In the genomic region with DNA sequence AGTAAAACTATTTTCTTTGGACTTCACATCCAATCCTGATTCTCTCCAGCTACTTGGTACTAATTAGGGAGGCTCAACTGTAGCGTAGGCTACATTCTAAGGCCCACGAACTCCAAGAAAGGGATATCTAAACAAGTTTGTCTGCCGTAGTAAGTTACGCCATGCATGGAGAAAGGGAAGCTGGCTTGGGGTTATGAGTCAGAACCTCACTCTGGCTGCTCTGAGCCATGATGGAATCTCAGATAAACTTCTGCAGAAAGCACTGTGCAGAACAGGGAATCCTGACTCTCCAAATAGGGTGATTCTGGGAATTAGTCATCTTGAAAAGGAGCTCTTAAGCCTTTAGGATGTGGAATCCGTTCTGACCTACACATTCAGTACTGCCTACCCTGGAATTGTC, we compare ENCODE assay signal across 29 mouse cellular contexts.
DNase-seq lines count a peak whose midpoint lies in the region; ATAC-seq and TF ChIP-seq lines count a peak whose summit lies in the region.
"Had no signal": no experiment of that assay in that cellular context is flagged by ENCODE, and none has a peak within 500 bp of the region (broad histone marks: within the 10 kb centered on the region; RNA-seq: fewer than 3 reads in every experiment).

No protein-coding gene starts in this region.

- POLR2A ChIA-PET in Patski (lab: Charles Lee), result interaction anchor here (0.7 kb wide), 1 partner anchor 137 kb away, joined by 5 read pairs; no protein-coding TSS in a partner anchor

- no peak for ATAC-seq in embryonic facial prominence, embryonic 13.5 days (ENCODE audit: insufficient number of reproducible peaks, insufficient read depth, low FRiP score, low TSS enrichment, low read depth)
- ATAC-seq in Patski, result peak; percentile 87
- ATAC-seq: forebrain, embryonic 15.5 days; inflammation-experienced regulatory T-cells, adult 6 months; midbrain, embryonic 16.5 days had no signal

- no peak for TF ChIP-seq CTCF in Patski (IDR thresholded peaks at IDR 0.05)

- CTCF ChIA-PET in Patski (lab: Charles Lee), result interaction anchor here (0.6 to 1.8 kb wide), 6 partner anchors 13 to 133 kb away, joined by 3 to 4 read pairs (median 3); no protein-coding TSS in a partner anchor

- no peak overlapping the region for H3ac ChIP-seq in myocyte (ENCODE audit: control insufficient read depth, insufficient read length)

- TF ChIP-seq POLR2A in myocyte (IDR thresholded peaks at IDR 0.05; ENCODE audit: insufficient read length, low read depth), result no peak

- H3K9ac ChIP-seq in embryonic facial prominence, embryonic 13.5 days, result no peak overlapping the region
- H3K9ac ChIP-seq: forebrain, embryonic 15.5 days; heart, embryonic 12.5 days; hindbrain, embryonic 15.5 days; kidney, embryonic 15.5 days; limb, embryonic 13.5 days; lung, embryonic 15.5 days; neural tube, embryonic 12.5 days had no signal

- WGBS in embryonic facial prominence, embryonic 13.5 days, result 50% methylated on average over 5 of the region's 5 CpGs
- 77% methylated on average over 5 of the region's 5 CpGs for WGBS in embryonic facial prominence, embryonic 10.5 days

- no peak for DNase-seq in embryonic facial prominence, embryonic 10.5 days (ENCODE audit: low spot score)
- DNase-seq in 416B (ENCODE audit: low read depth), result peak; percentile 14
- DNase-seq in Patski (ENCODE audit: low read depth, low spot score), result peak; percentile 61
- DNase-seq in adrenal gland, postnatal 14 days, result no peak
- DNase-seq in spleen, postnatal 10 days (ENCODE audit: low spot score in 2 of 2), result no peak
- DNase-seq in adrenal gland, postnatal 4 days (ENCODE audit: low spot score in 2 of 2), result no peak
- DNase-seq: cerebellum, adult 11-12 months; cerebellum, postnatal 10 days; heart, adult 2 months; kidney, adult 18-20 months; kidney, postnatal 36 days; right cerebral cortex, adult 18-20 months; thymus, postnatal 14 days had no signal

- H3K4me3 ChIP-seq in embryonic facial prominence, embryonic 13.5 days, result no peak overlapping the region
- no peak overlapping the region for H3K4me3 ChIP-seq in embryonic facial prominence, embryonic 10.5 days
- H3K4me3 ChIP-seq in myocyte, result no peak overlapping the region
- H3K4me3 ChIP-seq: forebrain, embryonic 10.5 days; forebrain, embryonic 15.5 days; heart, adult 2 months; heart, embryonic 12.5 days; hindbrain, embryonic 15.5 days; kidney, embryonic 15.5 days; layer of hippocampus, adult 2 months; limb, embryonic 13.5 days; lung, embryonic 15.5 days; midbrain, embryonic 10.5 days; neural tube, embryonic 12.5 days had no signal

- H3K4me2 ChIP-seq in embryonic facial prominence, embryonic 13.5 days, result no peak overlapping the region
- H3K4me2 ChIP-seq in myocyte (ENCODE audit: low read depth), result peak overlapping the region; percentile 56
- H3K4me2 ChIP-seq: forebrain, embryonic 15.5 days; heart, embryonic 12.5 days; hindbrain, embryonic 15.5 days; kidney, embryonic 15.5 days; limb, embryonic 13.5 days; liver, embryonic 11.5 days; lung, embryonic 15.5 days; neural tube, embryonic 12.5 days had no signal

- H3K9me3 ChIP-seq in embryonic facial prominence, embryonic 13.5 days, result no peaks in the 10 kb centered on the region
- H3K9me3 ChIP-seq in embryonic facial prominence, embryonic 10.5 days, result no peaks in the 10 kb centered on the region
- H3K9me3 ChIP-seq: forebrain, embryonic 10.5 days; forebrain, embryonic 15.5 days; hindbrain, embryonic 15.5 days; kidney, embryonic 15.5 days; lung, embryonic 15.5 days; midbrain, embryonic 10.5 days; neural tube, embryonic 12.5 days had no signal

- no peaks in the 10 kb centered on the region for H3K79me2 ChIP-seq in myocyte (ENCODE audit: control insufficient read depth, insufficient read depth)

- 0 out of 2 replicates have a peak, but pooled peaks cover 3% of the 10 kb centered on the region for H3K36me3 ChIP-seq in embryonic facial prominence, embryonic 13.5 days
- peaks cover 6% of the 10 kb centered on the region; the same call in 1 of the 2 replicates for H3K36me3 ChIP-seq in embryonic facial prominence, embryonic 10.5 days (replicated peaks)
- no peaks in the 10 kb centered on the region for H3K36me3 ChIP-seq in myocyte (ENCODE audit: control insufficient read depth, insufficient read depth)
- H3K36me3 ChIP-seq: forebrain, embryonic 10.5 days; forebrain, embryonic 15.5 days; heart, embryonic 12.5 days; hindbrain, embryonic 15.5 days; midbrain, embryonic 10.5 days; neural tube, embryonic 12.5 days had no signal

- in situ Hi-C loops in Patski (cut with MboI; ENCODE audit: low pct_unique_long_range_greater_than_20kb), result no loop called here

- peaks cover 8% of the 10 kb centered on the region for H3K4me1 ChIP-seq in embryonic facial prominence, embryonic 13.5 days
- H3K4me1 ChIP-seq in embryonic facial prominence, embryonic 10.5 days, result peaks cover 13% of the 10 kb centered on the region
- H3K4me1 ChIP-seq: forebrain, embryonic 10.5 days; forebrain, embryonic 15.5 days; hindbrain, embryonic 15.5 days; lung, embryonic 15.5 days; midbrain, embryonic 10.5 days; neural tube, embryonic 12.5 days had no signal

- H3K27ac ChIP-seq in embryonic facial prominence, embryonic 13.5 days, result peak overlapping the region; percentile 11; the same call in 1 of the 2 replicates
- H3K27ac ChIP-seq in embryonic facial prominence, embryonic 10.5 days (replicated peaks), result no peak overlapping the region
- H3K27ac ChIP-seq: forebrain, embryonic 10.5 days; forebrain, embryonic 15.5 days; heart, adult 2 months; hindbrain, embryonic 15.5 days; kidney, embryonic 15.5 days; layer of hippocampus, adult 2 months; limb, embryonic 13.5 days; lung, embryonic 15.5 days; midbrain, embryonic 10.5 days; neural tube, embryonic 12.5 days had no signal

- no peaks in the 10 kb centered on the region for H3K27me3 ChIP-seq in embryonic facial prominence, embryonic 13.5 days
- no peaks in the 10 kb centered on the region for H3K27me3 ChIP-seq in embryonic facial prominence, embryonic 10.5 days (replicated peaks; ENCODE audit: low read depth, poor library complexity, severe bottlenecking)
- H3K27me3 ChIP-seq in Patski (no peaks in the 10 kb centered on the region), myocyte (ENCODE audit: control insufficient read depth, insufficient read depth, insufficient read length) (no peaks in the 10 kb centered on the region)
- H3K27me3 ChIP-seq: CH12.LX; forebrain, embryonic 15.5 days; heart, embryonic 12.5 days; hindbrain, embryonic 15.5 days; kidney, embryonic 15.5 days; limb, embryonic 13.5 days; lung, embryonic 15.5 days; neural tube, embryonic 12.5 days had no signal

TF ChIP-seq in myocyte, 11 proteins besides CTCF, POLR2A, EP300 and RAD21:
- TF ChIP-seq REST (IDR thresholded peaks at IDR 0.05; ENCODE audit: insufficient read depth, insufficient read length) (no peak), SRF (IDR thresholded peaks at IDR 0.05; ENCODE audit: control insufficient read depth, insufficient read length, low read depth) (no peak), TCF12 (IDR thresholded peaks at IDR 0.05; ENCODE audit: insufficient read depth, poor library complexity, severe bottlenecking) (no peak), POLR2AphosphoS2 (IDR thresholded peaks at IDR 0.05; ENCODE audit: insufficient read length, low read depth) (no peak), USF1 (IDR thresholded peaks at IDR 0.05; ENCODE audit: low read depth) (no peak), MYOG (IDR thresholded peaks at IDR 0.05; ENCODE audit: control insufficient read depth in 1 of 3, insufficient read depth in 1 of 3, insufficient read length in 2 of 3, low read depth in 2 of 3) (no peak), E2F4 (IDR thresholded peaks at IDR 0.05; ENCODE audit: insufficient read depth) (no peak), TCF3 (IDR thresholded peaks at IDR 0.05; ENCODE audit: insufficient read length, low read depth) (no peak), MAX (IDR thresholded peaks at IDR 0.05; ENCODE audit: low read depth) (no peak), MYOD1 (IDR thresholded peaks at IDR 0.05; ENCODE audit: control insufficient read depth in 1 of 3, insufficient read length in 2 of 3, low read depth in 2 of 3) (no peak), CEBPB (IDR thresholded peaks at IDR 0.05; ENCODE audit: insufficient read depth, poor library complexity, severe bottlenecking) (no peak)

Comparison
In these comparisons a context has a peak if more than half of its experiments do, and no peak if none do; other contexts are left out.
1. DNase-seq: peak in 416B (single experiment) and Patski (single experiment); none in embryonic facial prominence, embryonic 10.5 days (single experiment), adrenal gland, postnatal 14 days (single experiment), spleen, postnatal 10 days (0 of 2) and adrenal gland, postnatal 4 days (0 of 2).